In genomic region chr1:183040847-183041382, GRCm38 (mm10) we compare ENCODE assay signal across 10 mouse cellular contexts.
A peak's percentile ranks its signal among the peaks of the same experiment; 100 is the strongest.
DNase-seq lines count a peak whose midpoint lies in the region; ATAC-seq lines count a peak whose summit lies in the region.
"Had no signal": no experiment of that assay in that cellular context is flagged by ENCODE, and none has a peak within 500 bp of the region (broad histone marks: within the 10 kb centered on the region; RNA-seq: fewer than 3 reads in every experiment).

No protein-coding gene starts in this region.

- no peaks in the 10 kb centered on the region; the same call in 1 of the 2 replicates for H3K27me3 ChIP-seq in heart, embryonic 16.5 days (ENCODE audit: control insufficient read depth, insufficient read depth, low read length)

- H3K9ac ChIP-seq in heart, embryonic 16.5 days (ENCODE audit: low read length) = no peak overlapping the region
- H3K9ac ChIP-seq: embryonic facial prominence, embryonic 12.5 days had no signal

- DNase-seq in 416B (ENCODE audit: low read depth) = peak; percentile 85
- peak; percentile 24 for DNase-seq in CD4-positive helper T cell, adult 2 months (ENCODE audit: low read depth, low spot score)
- DNase-seq in kidney, postnatal 14 days = peak; percentile 68
- DNase-seq in c-Kit-positive CD71-positive TER-119-positive erythroid progenitor cells, embryonic 14.5 days (ENCODE audit: low spot score) = no peak
- no peak for DNase-seq in layer of hippocampus, adult 11-12 months (ENCODE audit: low spot score)
- no peak for DNase-seq in frontal cortex, postnatal 25 days (ENCODE audit: low spot score in 2 of 2)
- DNase-seq: thymus, postnatal 36 days had no signal

- H3K4me3 ChIP-seq in heart, embryonic 16.5 days (ENCODE audit: low read length) = no peak overlapping the region
- H3K4me3 ChIP-seq: embryonic facial prominence, embryonic 12.5 days; left cerebral cortex, adult 2 months had no signal

- H3K36me3 ChIP-seq in heart, embryonic 16.5 days (ENCODE audit: control insufficient read depth, insufficient read depth) = no peaks in the 10 kb centered on the region
- H3K36me3 ChIP-seq: embryonic facial prominence, embryonic 12.5 days had no signal

- H3K4me2 ChIP-seq in heart, embryonic 16.5 days (ENCODE audit: low read depth, low read length) = no peak overlapping the region
- H3K4me2 ChIP-seq: embryonic facial prominence, embryonic 12.5 days had no signal

- 52% methylated on average over 11 of the region's 11 CpGs for WGBS in heart, embryonic 16.5 days

- H3K9me3 ChIP-seq in heart, embryonic 16.5 days (replicated peaks; ENCODE audit: control insufficient read depth, low read length) = no peaks in the 10 kb centered on the region; the same call in 1 of the 2 replicates
- H3K9me3 ChIP-seq: embryonic facial prominence, embryonic 12.5 days had no signal

- peak; percentile 50; the same call in 1 of the 2 replicates for ATAC-seq in heart, embryonic 16.5 days (replicated peaks; ENCODE audit: extremely low read depth, insufficient read depth, low FRiP score)

- H3K4me1 ChIP-seq in heart, embryonic 16.5 days (ENCODE audit: control insufficient read depth, insufficient read depth, low read length) = peaks cover 20% of the 10 kb centered on the region

- H3K27ac ChIP-seq in heart, embryonic 16.5 days (ENCODE audit: low read length) = peak overlapping the region; percentile 24
- H3K27ac ChIP-seq: embryonic facial prominence, embryonic 12.5 days; left cerebral cortex, adult 2 months had no signal

Comparison
In these comparisons a context has a peak if more than half of its experiments do, and no peak if none do; other contexts are left out.
1. DNase-seq: peak in 416B (single experiment), CD4-positive helper T cell, adult 2 months (single experiment) and kidney, postnatal 14 days (single experiment); none in c-Kit-positive CD71-positive TER-119-positive erythroid progenitor cells, embryonic 14.5 days (single experiment), layer of hippocampus, adult 11-12 months (single experiment) and frontal cortex, postnatal 25 days (0 of 2).